Mouse (Mus musculus) T-cell, adult 66 days (primary cell): ENCODE results near the gene Mrpl3. TPM values are rescaled to one million over a fixed set of nuclear protein-coding genes. Genes with fewer than 3 reads are reported as not detected.

ENCODE experiments used
- total RNA-seq, 2 experiments: library from RNA; stranded (reverse); gene quantifications; 3 replicates in 1 of 2; 4 replicates in 1 of 2; pipeline ENCODE4 v1.2.4; 2023

Mrpl3 gene
- total RNA-seq = 10 to 100 TPM; 58.0 to 65.2 TPM

DNA sequence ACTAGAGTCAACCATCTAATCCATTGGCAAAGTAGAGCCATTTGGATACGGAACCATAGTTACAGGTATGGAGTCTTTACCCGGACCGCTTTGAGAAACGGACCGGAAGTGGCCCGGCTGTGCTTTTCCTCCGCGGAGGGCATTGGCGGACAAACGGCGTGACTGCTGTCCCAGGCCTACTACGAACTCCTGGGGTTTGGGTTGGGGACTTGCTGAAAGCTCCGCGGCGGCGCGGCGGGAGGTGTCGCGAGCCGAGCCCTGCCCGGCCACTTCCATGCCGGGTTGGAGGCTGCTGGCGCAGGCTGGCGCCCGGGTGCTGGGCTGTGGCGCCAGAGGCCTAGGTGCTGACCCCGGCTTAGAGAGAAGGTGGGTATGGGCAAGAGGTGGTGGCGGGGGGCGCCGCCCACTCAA, at the start of gene Mrpl3:
TSS of gene Mrpl3 (plus strand) at position 93 of the 411 bp plus-strand sequence.

Other genes with a start within 250 kb of the Mrpl3 start
- 10 to 100 TPM; 24.7 to 29.0 TPM for gene Nudt16, start 78.6 kb downstream of the Mrpl3 start, total RNA-seq
- gene 1700080E11Rik, start 91.9 kb downstream of the Mrpl3 start, total RNA-seq = not detected